Mouse (Mus musculus) c-Kit-positive CD71-negative TER-119-negative erythroid progenitor cells, embryonic 14.5 days (primary cell): Measurements from ENCODE around the gene Rufy1.
"Not testable (repeated sequence)": the region's sequence is repeated elsewhere in the genome, so short reads cannot be mapped to it uniquely, and the experiment has no call there.

ENCODE experiments used
- DNase-seq: peaks from one replicate; pipeline ENCODE4 v3.0.0-alpha.2; 2013; ENCODE audit warnings: low read depth

The Rufy1 gene

DNA sequence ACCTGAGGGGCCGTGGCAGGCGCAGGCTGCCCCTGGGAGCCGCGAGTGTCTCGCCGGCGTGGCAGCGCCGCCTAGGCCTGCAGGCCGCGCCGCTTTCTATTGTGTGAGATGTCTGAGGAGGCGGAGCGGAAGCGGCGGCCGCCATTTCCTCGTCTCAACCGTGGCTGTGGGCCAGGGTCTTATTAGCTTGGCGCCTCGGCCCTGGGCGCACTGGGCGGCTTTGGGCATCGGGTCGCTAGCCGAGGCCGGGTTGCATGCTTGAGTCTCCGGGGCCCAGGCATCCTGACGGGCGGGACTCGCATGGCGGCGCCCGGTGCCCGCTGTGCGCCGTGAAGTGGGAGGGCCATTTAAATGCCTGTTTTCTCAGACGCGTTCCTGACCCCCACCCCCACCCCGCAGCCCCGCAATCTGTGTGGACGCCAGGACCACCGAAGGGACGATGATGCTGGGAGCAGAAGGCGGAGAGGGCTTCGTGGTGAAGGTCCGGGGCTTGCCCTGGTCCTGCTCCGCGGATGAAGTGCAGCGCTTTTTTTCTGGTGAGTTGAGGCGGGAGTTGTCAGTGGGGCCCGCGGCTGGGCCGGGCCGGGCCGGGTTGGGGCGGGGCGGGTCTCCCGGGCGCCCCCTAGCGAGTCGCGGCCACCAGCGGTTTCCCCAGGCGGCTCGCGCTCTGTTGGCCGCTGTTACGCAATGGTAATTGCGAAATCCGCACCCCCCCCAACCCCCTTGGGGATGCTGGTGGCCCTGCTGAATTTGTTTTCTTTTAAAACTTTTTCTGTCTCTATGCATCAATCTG, 52.8 kb downstream of the Rufy1 start:
- peak; percentile 66 for DNase-seq

DNA sequence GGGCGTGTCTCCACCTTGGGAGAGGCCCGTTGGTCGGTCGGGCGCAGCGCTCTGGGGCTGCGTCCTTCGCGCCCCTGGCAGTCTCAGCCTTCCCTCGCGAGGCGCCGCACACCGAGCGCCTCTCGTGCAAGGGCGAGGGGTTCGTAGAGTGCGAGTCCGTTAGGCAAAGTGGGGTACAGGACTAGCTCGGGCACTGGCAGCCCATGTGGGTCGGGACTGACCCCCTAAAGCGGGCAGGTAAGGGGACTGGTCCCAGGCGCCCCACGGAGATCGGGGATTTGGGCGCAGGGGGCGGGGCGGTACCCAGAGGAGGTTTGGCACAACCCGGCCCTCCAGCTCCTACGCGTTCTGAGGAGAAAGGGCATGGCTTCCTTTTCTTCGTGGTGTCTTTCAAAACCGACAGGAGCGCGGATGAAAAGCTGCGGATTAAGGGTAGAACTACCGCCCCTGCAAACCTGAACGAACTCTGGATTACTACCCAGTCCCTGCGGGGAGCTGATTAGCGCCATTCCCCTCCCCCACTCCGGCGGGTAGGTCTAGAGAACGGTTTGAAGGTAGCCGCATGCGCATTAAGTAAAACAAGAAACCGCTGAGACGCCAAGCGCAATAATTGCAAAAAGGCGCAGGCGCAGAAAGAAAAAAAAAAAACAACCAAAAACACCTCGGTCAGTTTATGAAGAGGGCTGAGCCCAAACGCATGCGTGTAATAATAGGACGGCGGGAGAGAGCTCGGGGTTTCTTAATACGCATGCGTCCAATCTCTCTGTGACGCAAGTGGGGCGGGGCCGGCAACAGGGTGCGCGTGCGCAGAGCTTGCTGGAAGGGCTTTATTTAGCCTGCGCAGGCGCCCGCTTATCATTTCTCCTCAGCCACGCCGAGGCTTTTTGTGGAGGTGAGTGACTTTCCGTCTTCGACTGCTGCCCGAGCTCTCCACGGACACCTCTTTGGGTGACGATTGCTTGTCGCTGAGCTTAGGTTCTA, 53.7 kb downstream of the Rufy1 start, which contains the start of gene Hnrnph1:
Hnrnph1 (plus strand) TSS at position 80 of the 981 bp plus-strand sequence.
- peak; percentile 97 for DNase-seq

GRCm38 (mm10) chr11:50376156-50376790, 54.7 kb downstream of the Rufy1 start:
- DNase-seq = no peak

- no peak for DNase-seq
Measured at GRCm38 (mm10) chr11:50375421-50375820, 55.5 kb downstream of the Rufy1 start.

DNA sequence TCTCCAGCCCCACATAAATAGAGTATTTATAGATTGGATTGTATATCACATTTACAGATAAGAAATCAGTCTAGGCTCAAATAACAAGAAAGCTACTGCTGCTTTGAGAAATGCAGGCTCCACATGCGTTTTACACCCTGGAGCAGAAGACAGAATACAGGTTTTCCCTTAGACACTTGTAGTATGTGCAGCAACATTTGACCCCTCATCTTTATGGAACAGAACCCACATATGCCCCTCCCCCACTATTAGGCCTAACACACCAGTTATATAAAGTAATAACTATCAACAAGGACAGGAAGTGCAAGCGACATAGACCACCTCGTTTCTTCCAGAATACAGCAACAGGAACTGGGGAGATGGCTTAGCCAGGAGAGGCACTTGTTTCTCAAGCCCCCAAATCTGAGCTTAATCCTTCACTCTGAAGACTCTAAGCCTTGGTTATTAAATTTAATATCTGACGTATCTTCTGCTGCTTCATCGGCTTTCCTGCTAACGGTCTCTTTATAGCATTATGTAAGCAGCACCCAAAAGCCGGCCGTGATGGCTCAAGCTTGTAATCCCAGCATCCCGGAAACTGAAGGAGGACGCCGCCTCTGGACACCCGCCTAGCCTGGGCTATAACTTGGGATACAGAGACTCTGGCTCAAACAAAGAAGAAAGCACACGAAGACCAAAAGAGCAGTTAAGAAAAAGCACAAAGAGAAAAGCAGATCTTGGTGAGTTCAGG, 56.5 kb downstream of the Rufy1 start:
- no peak for DNase-seq

DNA sequence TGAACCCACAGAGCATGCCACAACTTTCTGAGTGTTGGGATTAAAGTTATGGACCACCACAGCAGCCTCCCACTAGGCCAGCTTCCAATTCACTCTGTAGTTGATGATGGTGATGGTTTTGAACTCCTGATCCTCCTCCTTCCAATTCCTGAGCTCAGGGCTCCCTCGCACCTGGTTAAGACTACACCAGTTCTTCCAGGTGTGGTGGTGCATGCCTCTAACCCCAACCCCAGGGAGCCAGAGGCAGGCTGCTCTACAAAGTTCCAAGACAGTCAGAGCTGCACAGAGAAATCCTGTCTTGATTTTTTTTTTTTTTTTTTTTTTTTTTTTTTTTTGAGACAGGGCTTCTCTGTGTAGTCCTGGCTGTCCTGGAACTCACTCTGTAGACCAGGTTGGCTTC, 57.3 kb downstream of the Rufy1 start:
- no peak for DNase-seq

- DNase-seq = no peak
Measured at GRCm38 (mm10) chr11:50373086-50373485, 57.8 kb downstream of the Rufy1 start.

- no peak for DNase-seq
Measured at GRCm38 (mm10) chr11:50371911-50372310, 59.0 kb downstream of the Rufy1 start.

- peak; percentile 63 for DNase-seq
Measured at GRCm38 (mm10) chr11:50371399-50371841, 59.5 kb downstream of the Rufy1 start.

- DNase-seq = no peak
Measured at GRCm38 (mm10) chr11:50370969-50371368, 60.0 kb downstream of the Rufy1 start.

DNA sequence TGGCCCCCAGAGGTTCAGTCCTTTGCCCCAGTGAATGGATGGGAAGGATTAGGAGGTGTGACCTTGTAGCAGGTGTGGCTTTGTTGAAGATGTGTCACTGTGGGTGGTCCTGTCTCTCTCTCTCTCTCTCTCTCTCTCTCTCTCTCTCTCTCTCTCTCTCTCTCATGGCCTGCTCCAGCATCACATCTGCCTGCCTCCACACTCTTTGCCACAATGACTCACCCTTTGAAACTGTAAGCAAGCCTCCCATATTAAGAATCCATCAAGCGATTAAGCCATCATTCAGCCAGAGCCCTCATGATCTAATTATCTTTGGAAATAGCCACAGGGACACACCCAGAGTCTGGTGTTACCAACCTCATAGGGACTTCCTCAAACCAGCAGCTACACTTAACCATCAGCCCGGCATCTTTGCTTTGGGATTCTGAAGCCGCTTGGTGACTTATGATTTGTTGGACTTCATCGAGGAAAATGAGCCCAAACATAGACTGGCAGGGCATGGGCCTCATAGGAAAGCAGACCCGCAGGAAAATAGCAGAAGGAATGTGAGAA, 61.5 kb downstream of the Rufy1 start:
- DNase-seq = no peak

GRCm38 (mm10) chr11:50367531-50367930, 63.4 kb downstream of the Rufy1 start:
- DNase-seq = no peak

GRCm38 (mm10) chr11:50365322-50365721, 65.6 kb downstream of the Rufy1 start:
- DNase-seq = no peak

- peak; percentile 85 for DNase-seq
Measured at GRCm38 (mm10) chr11:50364548-50364947, 66.4 kb downstream of the Rufy1 start.

DNA sequence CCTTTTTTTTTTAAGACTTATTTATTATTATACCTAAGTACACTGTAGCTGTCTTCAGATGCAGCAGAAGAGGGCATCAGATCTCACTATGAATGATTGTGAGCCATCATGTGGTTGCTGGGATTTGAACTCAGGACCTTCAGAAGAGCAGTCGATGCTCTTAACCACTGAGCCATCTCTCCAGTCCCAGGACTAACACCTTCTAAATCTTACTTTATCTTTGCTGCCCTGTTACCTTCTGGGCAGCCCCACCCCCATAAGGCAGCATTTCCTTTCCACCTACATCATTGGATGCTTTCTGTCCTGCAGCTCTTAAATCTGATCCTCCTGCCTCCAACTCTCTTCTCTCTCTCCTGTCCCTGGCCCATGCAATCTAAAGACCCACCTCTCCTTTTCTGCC, 69.6 kb downstream of the Rufy1 start:
- DNase-seq = not testable (repeated sequence)

GRCm38 (mm10) chr11:50358950-50359861, 71.7 kb downstream of the Rufy1 start:
- peak; percentile 48 for DNase-seq

DNA sequence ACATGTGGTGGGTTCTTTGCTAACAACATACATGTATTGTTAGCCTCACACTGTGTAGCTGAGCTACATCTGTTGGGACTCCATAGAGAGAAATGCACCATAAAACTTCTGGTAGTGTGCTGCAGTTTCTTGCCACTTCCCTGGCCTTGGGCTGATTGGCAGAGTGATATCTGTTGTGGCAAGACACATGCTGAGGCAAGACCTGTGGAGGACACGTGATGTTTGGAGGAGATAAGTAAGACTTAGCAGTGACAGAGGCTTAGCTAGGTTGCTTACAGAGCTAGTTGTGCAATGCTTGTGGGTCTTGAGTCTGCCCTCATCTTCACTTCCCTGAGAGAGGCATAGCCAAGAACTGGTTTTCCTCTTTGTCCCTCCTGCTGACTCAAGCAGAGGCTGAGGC, 75.5 kb downstream of the Rufy1 start:
- DNase-seq = no peak

DNA sequence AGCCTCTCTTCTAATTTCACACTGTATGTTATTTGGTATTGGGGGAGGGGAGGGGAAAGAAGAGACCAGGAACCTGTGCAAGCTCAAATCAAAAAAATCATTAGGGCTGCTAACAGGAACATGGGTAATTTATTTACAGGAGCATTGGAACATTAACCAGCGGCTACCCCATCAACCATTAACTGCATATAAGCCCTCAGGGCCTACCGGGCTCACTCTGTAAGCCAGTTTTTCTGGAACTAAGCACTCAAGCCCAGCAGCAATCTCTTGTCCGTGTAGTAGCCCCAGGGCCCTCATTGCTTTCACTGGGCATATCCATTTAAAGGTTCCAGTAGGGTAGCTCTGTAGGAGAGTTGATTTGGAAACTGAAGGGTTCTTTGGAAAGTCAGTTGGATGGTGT, 76.1 kb downstream of the Rufy1 start:
- DNase-seq = no peak

DNA sequence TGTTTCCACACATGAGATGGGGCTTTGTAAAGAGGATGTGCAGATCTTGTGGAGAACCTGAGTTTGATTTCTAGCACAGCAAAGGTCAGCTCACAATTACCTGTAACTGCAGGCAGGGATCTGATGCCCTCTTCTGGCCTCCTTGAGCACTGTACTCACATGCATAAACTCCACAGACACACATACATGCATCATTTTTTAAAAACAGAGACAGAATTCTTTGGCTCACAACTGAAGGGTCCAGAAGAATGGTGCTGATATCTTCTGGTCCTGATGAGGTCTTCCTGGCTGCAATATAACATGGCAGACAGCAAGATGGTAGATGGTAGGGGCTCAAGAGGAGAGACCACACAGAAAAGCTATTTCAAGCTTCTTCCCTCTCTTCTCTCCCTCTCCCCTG, 76.8 kb downstream of the Rufy1 start, which contains the start of gene Cby3:
Cby3 (plus strand) TSS at position 301 of the 400 bp plus-strand sequence.
- DNase-seq = no peak

DNA sequence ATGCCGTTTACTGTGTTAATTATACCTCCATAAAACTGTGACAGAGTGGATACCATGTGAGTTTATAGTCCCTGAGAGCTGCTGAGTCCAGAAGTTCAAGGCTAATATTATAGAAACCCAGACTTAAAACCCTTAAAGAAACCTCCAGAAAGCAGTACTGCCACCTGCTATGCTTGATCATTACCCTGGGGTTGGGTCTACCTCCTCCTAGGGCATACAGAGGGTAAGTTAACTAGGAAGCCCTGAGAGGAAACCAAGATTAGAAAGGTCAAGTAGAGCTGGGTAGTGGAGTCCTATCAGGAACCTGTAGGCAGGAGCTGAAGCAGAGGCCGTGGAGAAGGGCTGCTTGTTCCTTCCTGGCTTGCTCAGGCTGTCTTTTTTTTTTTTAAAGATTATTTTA, 78.7 kb downstream of the Rufy1 start:
- DNase-seq = no peak
